Mouse (Mus musculus) liver, embryonic 14.5 days (tissue): ENCODE results near the gene Pax8. TPM values are rescaled to one million over a fixed set of nuclear protein-coding genes. Genes with fewer than 3 reads are reported as not detected.

ENCODE experiments used
- ATAC-seq: fragments of 200-750 bp; cut with Nextera tagmentation; 2 replicates; pipeline ENCODE4 v1.8.0; 2017; ENCODE audit warnings: moderate number of reproducible peaks, mild to moderate bottlenecking, moderate library complexity; ENCODE audit not compliant: insufficient read depth
- DNase-seq, 3 experiments: peaks; one replicate each; pipeline ENCODE4 v3.0.0-alpha.2; 2012 to 2013; ENCODE audit warnings: low read depth in 3 of 3, low spot score in 3 of 3
- H3K27ac ChIP-seq: fragments of 300-500 bp; sonication (generic); 2 replicates; pipeline ENCODE4 v1.5.1; 2014; ENCODE audit warnings: moderate library complexity, mild to moderate bottlenecking, control low read depth, inconsistent platforms
- H3K27me3 ChIP-seq: fragments of 300-500 bp; sonication (generic); 2 replicates; pipeline ENCODE4 v1.6.1; 2014; ENCODE audit warnings: mild to moderate bottlenecking, low read length, moderate library complexity; ENCODE audit not compliant: control insufficient read depth, insufficient read depth
- H3K36me3 ChIP-seq: fragments of 300-500 bp; sonication (generic); replicated peaks from 2 replicates; pipeline ENCODE4 v1.6.1; 2014; ENCODE audit warnings: low read depth; ENCODE audit not compliant: control insufficient read depth, insufficient read depth
- H3K4me1 ChIP-seq, 2 experiments: fragments of 200-500 bp in 1 of 2; fragments of 300-500 bp in 1 of 2; sonication (generic) in 1 of 2; replicated peaks; 2 replicates each; pipeline ENCODE4 v1.6.1; 2012 to 2014; ENCODE audit warnings: antibody characterized with exemption in 1 of 2, inconsistent platforms in 1 of 2, low read length in 1 of 2; ENCODE audit not compliant: control insufficient read depth in 2 of 2, insufficient read depth in 2 of 2
- H3K4me2 ChIP-seq: fragments of 300-500 bp; sonication (generic); 2 replicates; pipeline ENCODE4 v1.6.1; 2014; ENCODE audit warnings: low read depth, mild to moderate bottlenecking, control low read depth, moderate library complexity
- H3K4me3 ChIP-seq, 2 experiments: fragments of 200-500 bp in 1 of 2; fragments of 300-500 bp in 1 of 2; sonication (generic) in 1 of 2; 2 replicates each; pipeline ENCODE4 v1.5.1; 2012 to 2014; ENCODE audit warnings: low read depth in 2 of 2, low read length in 2 of 2, mild to moderate bottlenecking in 2 of 2, control low read depth in 1 of 2, inconsistent platforms in 1 of 2, moderate library complexity in 1 of 2; ENCODE audit not compliant: insufficient read depth in 1 of 2
- H3K9ac ChIP-seq: fragments of 300-500 bp; sonication (generic); replicated peaks from 2 replicates; pipeline ENCODE4 v1.6.1; 2014; ENCODE audit warnings: mild to moderate bottlenecking, control low read depth, moderate library complexity
- H3K9me3 ChIP-seq: fragments of 300-500 bp; sonication (generic); 2 replicates; pipeline ENCODE4 v1.6.1; 2016; ENCODE audit warnings: low read length, mixed read lengths; ENCODE audit not compliant: control insufficient read depth
- CTCF ChIP-seq: IDR thresholded peaks from 2 replicates; pipeline ENCODE4 v1.5.1; 2016; ENCODE audit warnings: antibody characterized with exemption, low read depth, control low read depth
- EP300 ChIP-seq: IDR thresholded peaks from 2 replicates; pipeline ENCODE4 v1.6.1; 2016; ENCODE audit warnings: antibody characterized with exemption, low read depth
- WGBS: fragments of 180-500 bp; shearing (Covaris S2); extraction: QIAGEN DNeasy Blood & Tissue Kit; methylation state at CpG from one replicate; pipeline ENCODE4 v1.1.7; 2014; ENCODE audit not compliant: insufficient replicate concordance; 5-methylcytosine and 5-hydroxymethylcytosine counted together
- polyA plus RNA-seq, 2 experiments: library from polyadenylated mRNA; depleted of rRNA in 1 of 2; stranded (reverse) in 1 of 2; unstranded in 1 of 2; fragments of >200 nt; fragmentation: Nextera tagmentation in 1 of 2; extraction: Ambion mirVana in 1 of 2; gene quantifications; 2 replicates each; pipeline versions ENCODE4 v1.2.1 to v1.2.3; 2012 to 2014

Gene Pax8
- polyA plus RNA-seq, 2 experiments, result 0.03 TPM; not detected in 1

- Histone ChIP-seq H3K4me2 (no peak overlapping the region), H3K27ac (no peak overlapping the region), H3K27me3 (no peaks in the 10 kb centered on the region), H3K9me3 (no peaks in the 10 kb centered on the region), H3K9ac (no peak overlapping the region), H3K4me3 (no peak overlapping the region), H3K4me1 (no peaks in the 10 kb centered on the region), H3K36me3 (no peaks in the 10 kb centered on the region)
- TF ChIP-seq EP300 (no peak), CTCF (no peak)
- DNase-seq, result no peak
- ATAC-seq, result no peak
- 39% methylated on average over 1 of the region's 1 CpGs for WGBS
Measured at GRCm38 (mm10) chr2:24454429-24455011, 20.9 kb downstream of the Pax8 start.

GRCm38 (mm10) chr2:24453206-24453605 lies 22.2 kb downstream of the Pax8 start:
- no peaks in the 10 kb centered on the region for H3K36me3 ChIP-seq
- DNase-seq, result no peak
- H3K4me1 ChIP-seq, result no peaks in the 10 kb centered on the region
- H3K9me3 ChIP-seq, result no peaks in the 10 kb centered on the region
- H3K4me3 ChIP-seq, result no peak overlapping the region
- TF ChIP-seq EP300 (no peak), CTCF (no peak)
- H3K27me3 ChIP-seq, result no peaks in the 10 kb centered on the region
- ATAC-seq, result no peak
- H3K4me2 ChIP-seq, result no peak overlapping the region
- H3K9ac ChIP-seq, result no peak overlapping the region
- H3K27ac ChIP-seq, result no peak overlapping the region
- WGBS, result 52% methylated on average over 5 of the region's 5 CpGs

GRCm38 (mm10) chr2:24449111-24449510 lies 26.3 kb downstream of the Pax8 start:
- no peaks in the 10 kb centered on the region for H3K9me3 ChIP-seq
- no peak overlapping the region for H3K4me3 ChIP-seq
- H3K36me3 ChIP-seq, result no peaks in the 10 kb centered on the region
- H3K4me2 ChIP-seq, result no peak overlapping the region
- no peaks in the 10 kb centered on the region for H3K27me3 ChIP-seq
- WGBS, result 35% methylated on average over 4 of the region's 4 CpGs
- no peak for DNase-seq
- no peak overlapping the region for H3K27ac ChIP-seq
- no peak for ATAC-seq
- TF ChIP-seq CTCF (no peak), EP300 (no peak)
- H3K4me1 ChIP-seq, result no peaks in the 10 kb centered on the region
- H3K9ac ChIP-seq, result no peak overlapping the region

GRCm38 (mm10) chr2:24443256-24443790 lies 32.1 kb downstream of the Pax8 start:
- Histone ChIP-seq H3K9me3 (no peaks in the 10 kb centered on the region), H3K4me3 (no peak overlapping the region), H3K4me1 (no peaks in the 10 kb centered on the region), H3K27me3 (no peaks in the 10 kb centered on the region), H3K27ac (no peak overlapping the region), H3K4me2 (no peak overlapping the region), H3K36me3 (no peaks in the 10 kb centered on the region), H3K9ac (no peak overlapping the region)
- no peak for TF ChIP-seq EP300
- no peak for TF ChIP-seq CTCF
- DNase-seq (no peak), ATAC-seq (no peak)
- 35% methylated on average over 3 of the region's 3 CpGs for WGBS

GRCm38 (mm10) chr2:24442303-24442925 lies 33.0 kb downstream of the Pax8 start:
- no peak overlapping the region for H3K4me3 ChIP-seq
- ATAC-seq (no peak), DNase-seq (no peak)
- no peak overlapping the region for H3K27ac ChIP-seq
- no peaks in the 10 kb centered on the region for H3K27me3 ChIP-seq
- H3K9ac ChIP-seq, result no peak overlapping the region
- no peaks in the 10 kb centered on the region for H3K9me3 ChIP-seq
- H3K36me3 ChIP-seq, result no peaks in the 10 kb centered on the region
- no peak overlapping the region for H3K4me2 ChIP-seq
- WGBS, result 35% methylated on average over 4 of the region's 4 CpGs
- TF ChIP-seq CTCF, result no peak
- H3K4me1 ChIP-seq, result no peaks in the 10 kb centered on the region
